Mouse (Mus musculus): Measurements from ENCODE around the gene Krt18. TPM values are rescaled to one million over a fixed set of nuclear protein-coding genes. Genes with fewer than 3 reads are reported as not detected.
A peak's percentile ranks its signal among the peaks of the same experiment; 100 is the strongest.

The Krt18 gene
- polyA plus RNA-seq, 1 experiment from 2014 or later, result 34.6 TPM

GRCm38 (mm10) chr15:102012260-102012765 is 15.7 kb upstream of the Krt18 start:
- Histone ChIP-seq H3K36me3 (no peaks in the 10 kb centered on the region), H3K4me1 (peaks cover 36% of the 10 kb centered on the region), H3K9me3 (no peaks in the 10 kb centered on the region), H3K27ac (replicated peaks) (no peak overlapping the region), H3K4me3 (no peak overlapping the region), H3K4me2 (no peak overlapping the region), H3K27me3 (replicated peaks) (peaks cover 11% of the 10 kb centered on the region; the same call in 1 of the 2 replicates), H3K9ac (no peak overlapping the region)
- no peak for ATAC-seq (ENCODE audit: extremely low read depth, insufficient number of reproducible peaks, low FRiP score, low TSS enrichment)
- WGBS, result 61% methylated on average over 4 of the region's 4 CpGs

GRCm38 (mm10) chr15:102013651-102014050 is 14.3 kb upstream of the Krt18 start:
- Histone ChIP-seq H3K4me1 (peaks cover 42% of the 10 kb centered on the region), H3K36me3 (no peaks in the 10 kb centered on the region), H3K4me3 (no peak overlapping the region), H3K27ac (replicated peaks) (no peak overlapping the region), H3K9ac (no peak overlapping the region), H3K27me3 (replicated peaks) (no peaks in the 10 kb centered on the region; the same call in 1 of the 2 replicates), H3K4me2 (no peak overlapping the region), H3K9me3 (no peaks in the 10 kb centered on the region)
- ATAC-seq (ENCODE audit: extremely low read depth, insufficient number of reproducible peaks, low FRiP score, low TSS enrichment), result no peak
- 42% methylated on average over 3 of the region's 3 CpGs for WGBS

- no peak overlapping the region for H3K27ac ChIP-seq (replicated peaks)
- ATAC-seq (ENCODE audit: extremely low read depth, insufficient number of reproducible peaks, low FRiP score, low TSS enrichment), result no peak
- WGBS, result 45% methylated on average over 2 of the region's 4 CpGs
- H3K9me3 ChIP-seq, result no peaks in the 10 kb centered on the region
- H3K4me2 ChIP-seq, result no peak overlapping the region
- peaks cover 42% of the 10 kb centered on the region for H3K4me1 ChIP-seq
- H3K36me3 ChIP-seq, result no peaks in the 10 kb centered on the region
- no peaks in the 10 kb centered on the region for H3K27me3 ChIP-seq (replicated peaks)
- no peak overlapping the region for H3K4me3 ChIP-seq
- no peak overlapping the region for H3K9ac ChIP-seq
Observed at GRCm38 (mm10) chr15:102014848-102015247, 13.1 kb upstream of the Krt18 start.

- Histone ChIP-seq H3K27me3 (replicated peaks) (no peaks in the 10 kb centered on the region), H3K36me3 (no peaks in the 10 kb centered on the region), H3K4me2 (no peak overlapping the region), H3K27ac (replicated peaks) (peak overlapping the region; percentile 65), H3K9ac (peak overlapping the region; percentile 51; the same call in 1 of the 2 replicates), H3K4me3 (no peak overlapping the region), H3K4me1 (peaks cover 42% of the 10 kb centered on the region), H3K9me3 (no peaks in the 10 kb centered on the region)
- WGBS, result 10% methylated on average over 3 of the region's 3 CpGs
- ATAC-seq (ENCODE audit: extremely low read depth, insufficient number of reproducible peaks, low FRiP score, low TSS enrichment), result peak; percentile 31; the same call in 1 of the 2 replicates
Observed at GRCm38 (mm10) chr15:102016096-102016495, 11.9 kb upstream of the Krt18 start.

GRCm38 (mm10) chr15:102016787-102017186 is 11.2 kb upstream of the Krt18 start:
- Histone ChIP-seq H3K27ac (replicated peaks) (peak overlapping the region; percentile 65), H3K4me1 (peaks cover 42% of the 10 kb centered on the region), H3K4me3 (no peak overlapping the region), H3K9me3 (no peaks in the 10 kb centered on the region), H3K4me2 (no peak overlapping the region), H3K9ac (peak overlapping the region; percentile 51; the same call in 1 of the 2 replicates), H3K36me3 (no peaks in the 10 kb centered on the region), H3K27me3 (replicated peaks) (no peaks in the 10 kb centered on the region)
- 31% methylated on average over 7 of the region's 7 CpGs for WGBS
- ATAC-seq (ENCODE audit: extremely low read depth, insufficient number of reproducible peaks, low FRiP score, low TSS enrichment), result no peak

GRCm38 (mm10) chr15:102017918-102018463 is 10.0 kb upstream of the Krt18 start:
- peaks cover 42% of the 10 kb centered on the region for H3K4me1 ChIP-seq
- H3K4me2 ChIP-seq, result no peak overlapping the region
- no peak overlapping the region for H3K27ac ChIP-seq (replicated peaks)
- H3K9ac ChIP-seq, result no peak overlapping the region
- H3K9me3 ChIP-seq, result no peaks in the 10 kb centered on the region
- no peak overlapping the region for H3K4me3 ChIP-seq
- no peaks in the 10 kb centered on the region for H3K27me3 ChIP-seq (replicated peaks)
- WGBS, result 26% methylated on average over 7 of the region's 7 CpGs
- ATAC-seq (ENCODE audit: extremely low read depth, insufficient number of reproducible peaks, low FRiP score, low TSS enrichment), result no peak
- no peaks in the 10 kb centered on the region for H3K36me3 ChIP-seq

GRCm38 (mm10) chr15:102022481-102022880 is 5.5 kb upstream of the Krt18 start:
- 47% methylated on average over 8 of the region's 8 CpGs for WGBS
- no peak overlapping the region for H3K27ac ChIP-seq (replicated peaks)
- H3K4me3 ChIP-seq, result no peak overlapping the region

GRCm38 (mm10) chr15:102023888-102024287 is 4.1 kb upstream of the Krt18 start:
- Histone ChIP-seq H3K9me3 (no peaks in the 10 kb centered on the region), H3K4me2 (no peak overlapping the region), H3K4me3 (no peak overlapping the region), H3K27ac (replicated peaks) (peak overlapping the region; percentile 57), H3K27me3 (replicated peaks) (peaks cover 13% of the 10 kb centered on the region), H3K9ac (0 out of 2 replicates have a peak overlapping the region, but pooled peaks have one; percentile 9), H3K36me3 (no peaks in the 10 kb centered on the region), H3K4me1 (peaks cover 45% of the 10 kb centered on the region)
- 40% methylated on average over 8 of the region's 8 CpGs for WGBS
- ATAC-seq (ENCODE audit: extremely low read depth, insufficient number of reproducible peaks, low FRiP score, low TSS enrichment), result no peak

More at GRCm38 (mm10) chr15:102022481-102022880, 5.5 kb upstream of the Krt18 start:
- no peak for ATAC-seq (ENCODE audit: extremely low read depth, insufficient number of reproducible peaks, low FRiP score, low TSS enrichment)
- H3K4me2 ChIP-seq, result no peak overlapping the region
- H3K36me3 ChIP-seq, result no peaks in the 10 kb centered on the region
- H3K9ac ChIP-seq, result no peak overlapping the region
- H3K4me1 ChIP-seq, result peaks cover 39% of the 10 kb centered on the region
- peaks cover 12% of the 10 kb centered on the region for H3K27me3 ChIP-seq (replicated peaks)
- no peaks in the 10 kb centered on the region for H3K9me3 ChIP-seq

GRCm38 (mm10) chr15:102025136-102025872 is 2.7 kb upstream of the Krt18 start:
- Histone ChIP-seq H3K9me3 (no peaks in the 10 kb centered on the region), H3K27ac (replicated peaks) (peak overlapping the region; percentile 68), H3K9ac (peak overlapping the region; percentile 80), H3K4me3 (peak overlapping the region; percentile 39), H3K4me2 (peak overlapping the region; percentile 71), H3K4me1 (peaks cover 45% of the 10 kb centered on the region), H3K27me3 (replicated peaks) (peaks cover 19% of the 10 kb centered on the region), H3K36me3 (peaks cover under 1% of the 10 kb centered on the region; the same call in 1 of the 2 replicates)
- ATAC-seq (ENCODE audit: extremely low read depth, insufficient number of reproducible peaks, low FRiP score, low TSS enrichment), result no peak
- 6% methylated on average over 22 of the region's 22 CpGs for WGBS

GRCm38 (mm10) chr15:102026430-102026829 is 1.6 kb upstream of the Krt18 start:
- no peaks in the 10 kb centered on the region for H3K9me3 ChIP-seq
- no peak for ATAC-seq (ENCODE audit: extremely low read depth, insufficient number of reproducible peaks, low FRiP score, low TSS enrichment)
- peaks cover 12% of the 10 kb centered on the region for H3K36me3 ChIP-seq
- H3K4me3 ChIP-seq, result no peak overlapping the region
- H3K4me1 ChIP-seq, result peaks cover 45% of the 10 kb centered on the region
- no peak overlapping the region for H3K27ac ChIP-seq (replicated peaks)
- WGBS, result 15% methylated on average over 12 of the region's 12 CpGs
- H3K4me2 ChIP-seq, result peak overlapping the region; percentile 71
- H3K27me3 ChIP-seq (replicated peaks), result peaks cover 19% of the 10 kb centered on the region
- 0 out of 2 replicates have a peak overlapping the region, but pooled peaks have one; percentile 11 for H3K9ac ChIP-seq

GRCm38 (mm10) chr15:102034121-102035053 is 6.4 kb downstream of the Krt18 start:
- 52% methylated on average over 16 of the region's 16 CpGs for WGBS
- no peak overlapping the region for H3K9ac ChIP-seq
- H3K4me1 ChIP-seq, result peaks cover 18% of the 10 kb centered on the region
- peaks cover 13% of the 10 kb centered on the region for H3K36me3 ChIP-seq
- H3K4me2 ChIP-seq, result peak overlapping the region; percentile 18; the same call in 1 of the 2 replicates
- peak overlapping the region; percentile 53 for H3K27ac ChIP-seq (replicated peaks)
- 0 out of 2 replicates have a peak, but pooled peaks cover 3% of the 10 kb centered on the region for H3K27me3 ChIP-seq (replicated peaks)
- no peaks in the 10 kb centered on the region for H3K9me3 ChIP-seq
- ATAC-seq (ENCODE audit: extremely low read depth, insufficient number of reproducible peaks, low FRiP score, low TSS enrichment), result no peak
- H3K4me3 ChIP-seq, result no peak overlapping the region
